Mouse (Mus musculus) c-Kit-positive CD71-positive TER-119-negative erythroid progenitor cells, embryonic 14.5 days (primary cell): Measurements from ENCODE around the gene Rabl2.

Experiments used
- DNase-seq: peaks from one replicate; pipeline ENCODE4 v3.0.0-alpha.2; 2013; ENCODE audit warnings: low read depth

The Rabl2 gene

GRCm38 (mm10) chr15:89591723-89592455, at the start of gene Rabl2:
Gene Rabl2, minus strand, starts transcription at chr15:89591923.
- peak; percentile 70 for DNase-seq

- peak; percentile 43 for DNase-seq
Measured at GRCm38 (mm10) chr15:89623626-89623959, 31.9 kb upstream of the Rabl2 start.

DNA sequence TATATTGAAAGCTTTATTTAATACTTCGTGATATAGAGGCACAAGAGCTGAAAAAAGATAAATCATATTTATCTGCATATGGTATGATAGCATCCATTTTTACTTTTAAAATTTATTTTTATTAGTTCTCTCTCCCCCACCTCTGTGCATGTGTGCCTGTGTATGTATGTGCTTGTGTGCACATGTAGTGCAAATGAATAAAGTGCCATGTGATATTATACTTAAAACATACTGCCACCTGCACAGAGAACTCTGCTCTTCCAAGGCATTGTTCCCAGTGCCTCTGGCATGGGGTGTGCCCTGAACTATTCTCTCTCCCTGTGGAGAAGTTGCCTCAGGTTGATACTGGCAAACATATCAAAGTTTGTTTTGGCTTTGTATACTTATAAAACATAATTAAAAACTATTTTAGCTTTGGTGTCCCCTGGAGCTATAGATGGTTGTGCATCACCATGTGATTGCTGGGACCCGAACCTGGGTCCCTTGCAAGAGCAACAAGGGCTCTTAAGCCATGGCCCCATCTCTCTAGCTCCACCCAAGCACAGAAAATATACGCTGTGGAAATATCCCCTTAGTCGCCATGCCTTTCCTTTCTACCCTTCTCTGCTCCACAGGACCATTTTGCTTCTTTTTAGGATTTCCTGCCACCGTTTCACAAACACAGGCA, 31.4 kb upstream of the Rabl2 start:
- DNase-seq = no peak

GRCm38 (mm10) chr15:89622312-89622958, 30.7 kb upstream of the Rabl2 start:
- DNase-seq = peak; percentile 43

DNA sequence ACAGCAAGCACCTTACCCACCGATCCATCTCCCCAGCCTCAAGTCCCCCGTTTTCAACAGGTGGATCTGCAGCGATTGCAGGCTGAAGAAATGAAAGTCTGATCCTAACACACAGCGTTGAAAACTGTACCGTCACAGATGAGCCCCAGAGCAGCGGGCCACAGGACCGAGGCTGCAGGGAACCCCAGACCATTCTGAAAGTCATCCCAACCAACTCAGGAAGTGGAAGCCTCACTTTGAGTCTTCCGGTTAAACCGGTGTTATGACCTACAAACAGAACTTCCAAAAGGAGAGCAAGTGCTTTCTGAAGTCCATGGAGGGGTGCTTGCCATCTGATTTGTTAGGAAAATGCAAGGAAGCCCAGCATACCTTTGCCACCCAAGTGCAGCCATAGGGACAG, 16.2 kb upstream of the Rabl2 start:
- DNase-seq = no peak

- DNase-seq = no peak
Measured at GRCm38 (mm10) chr15:89607480-89607879, 15.8 kb upstream of the Rabl2 start.

DNA sequence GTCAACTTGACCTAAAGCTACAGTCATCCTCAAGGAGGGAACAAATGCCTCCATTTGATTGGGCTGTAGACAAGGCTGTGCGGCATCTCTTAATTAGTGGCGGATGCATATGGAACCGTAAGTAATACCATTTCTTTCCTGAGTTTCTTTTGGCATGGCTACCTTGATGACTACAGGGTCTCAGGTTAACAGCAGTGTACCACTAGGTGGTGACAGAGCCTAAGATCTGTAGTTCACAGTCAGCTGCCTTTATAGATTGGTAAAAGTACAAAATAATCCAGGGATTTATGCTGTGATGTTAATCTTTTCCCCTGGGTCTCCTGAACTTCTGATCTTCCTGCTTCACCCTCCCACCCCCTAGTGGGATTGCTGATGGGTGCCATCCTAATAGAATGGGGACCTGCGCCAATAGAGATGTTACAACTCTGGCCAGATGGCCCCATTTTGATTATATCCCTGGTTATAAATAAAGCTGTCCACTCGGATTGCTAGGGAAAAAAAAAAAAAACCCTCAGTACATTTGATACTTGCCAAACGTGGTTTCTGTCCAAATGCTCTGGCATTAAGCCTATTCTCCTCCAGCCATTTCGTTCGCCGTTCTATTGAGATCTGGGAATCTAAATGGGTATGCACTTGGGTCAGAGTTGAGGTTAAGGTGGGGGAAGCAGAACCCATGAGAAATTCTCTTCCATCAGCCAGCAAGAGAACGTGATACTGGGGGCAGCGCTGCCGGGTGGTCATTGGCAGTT, 14.3 kb upstream of the Rabl2 start:
- no peak for DNase-seq

DNA sequence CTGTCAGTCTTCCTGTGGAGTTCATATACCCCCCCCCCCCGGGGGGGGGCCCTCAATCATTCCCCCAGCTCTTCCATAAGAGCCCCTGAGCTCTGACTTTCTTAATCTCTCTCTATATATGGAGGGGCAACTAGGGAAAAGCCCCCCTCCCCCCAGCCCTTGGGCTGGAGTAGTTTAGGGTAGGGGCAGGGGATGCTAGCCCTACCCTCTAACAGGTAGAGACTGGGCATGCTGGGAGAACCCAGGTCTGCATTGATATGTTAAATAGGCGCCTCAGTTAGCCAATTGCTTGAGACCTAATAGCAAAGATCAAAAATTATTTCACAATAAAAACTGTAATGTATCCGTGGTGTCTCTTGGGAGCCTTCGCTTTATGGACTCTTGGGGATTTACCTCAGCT, 825 bp upstream of the Rabl2 start:
- no peak for DNase-seq

DNA sequence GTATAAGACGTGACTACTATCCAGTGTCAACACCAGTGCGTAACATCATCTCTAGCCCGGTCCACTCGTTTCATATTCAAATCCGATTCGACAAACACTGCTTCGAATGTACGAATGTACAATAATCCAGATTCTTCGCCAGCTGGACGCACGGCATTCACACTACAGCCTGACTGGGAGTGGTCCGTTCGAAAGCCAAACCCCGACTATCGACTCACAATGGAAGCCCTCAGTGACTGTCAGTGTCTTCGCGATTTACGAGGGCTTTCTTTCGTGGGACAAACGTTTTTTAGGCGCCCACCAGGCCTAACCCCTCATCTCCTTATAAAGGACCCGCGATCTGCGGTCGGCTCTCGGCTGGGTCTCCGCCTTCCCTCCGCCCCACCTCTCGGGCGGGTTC, 406 bp downstream of the Rabl2 start:
- DNase-seq = peak; percentile 8

- no peak for DNase-seq
Measured at GRCm38 (mm10) chr15:89589146-89589545, 2.6 kb downstream of the Rabl2 start.

DNA sequence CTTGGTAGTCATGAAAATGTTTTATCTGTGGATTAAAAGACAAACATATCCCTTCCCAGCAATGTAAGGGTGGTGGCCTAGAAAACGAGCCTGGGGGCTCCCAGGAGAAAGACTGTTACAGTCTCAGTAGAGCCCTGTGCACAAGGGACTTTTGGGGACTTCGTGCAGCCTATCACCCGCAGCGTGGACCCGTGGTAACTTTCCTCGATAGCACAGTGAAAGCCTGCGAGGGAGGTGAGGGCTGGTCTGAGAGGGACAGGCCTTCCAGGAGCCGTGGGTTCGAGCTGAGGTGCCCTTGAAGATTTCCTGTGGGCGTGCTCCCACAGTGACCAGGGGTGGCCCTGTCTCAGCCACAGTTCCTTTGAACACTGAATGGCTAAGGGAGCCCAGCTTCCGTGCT, 6.1 kb downstream of the Rabl2 start:
- no peak for DNase-seq

- DNase-seq = no peak
Measured at GRCm38 (mm10) chr15:89585101-89585500, 6.6 kb downstream of the Rabl2 start.

DNA sequence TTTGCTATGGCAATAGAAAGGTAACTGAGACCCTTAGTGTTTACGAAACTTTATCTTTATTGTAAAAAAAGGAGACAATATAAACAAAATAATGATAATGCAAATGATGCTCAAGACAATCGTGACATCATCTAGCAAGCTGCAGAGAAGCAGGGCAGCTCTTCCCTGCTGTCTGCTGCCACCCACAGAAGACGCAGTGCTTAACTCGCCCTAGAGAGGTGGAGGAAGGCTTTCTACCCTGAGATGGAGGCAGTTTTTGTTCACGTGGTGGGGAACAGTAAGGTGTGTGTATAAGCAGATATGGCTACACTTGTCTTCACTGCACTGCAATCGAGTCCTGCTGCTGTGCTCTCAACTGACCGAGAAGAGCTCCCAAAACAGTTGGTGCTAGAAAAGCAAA, 9.2 kb downstream of the Rabl2 start:
- no peak for DNase-seq

- no peak for DNase-seq
Measured at GRCm38 (mm10) chr15:89572147-89572546, 19.6 kb downstream of the Rabl2 start.

DNA sequence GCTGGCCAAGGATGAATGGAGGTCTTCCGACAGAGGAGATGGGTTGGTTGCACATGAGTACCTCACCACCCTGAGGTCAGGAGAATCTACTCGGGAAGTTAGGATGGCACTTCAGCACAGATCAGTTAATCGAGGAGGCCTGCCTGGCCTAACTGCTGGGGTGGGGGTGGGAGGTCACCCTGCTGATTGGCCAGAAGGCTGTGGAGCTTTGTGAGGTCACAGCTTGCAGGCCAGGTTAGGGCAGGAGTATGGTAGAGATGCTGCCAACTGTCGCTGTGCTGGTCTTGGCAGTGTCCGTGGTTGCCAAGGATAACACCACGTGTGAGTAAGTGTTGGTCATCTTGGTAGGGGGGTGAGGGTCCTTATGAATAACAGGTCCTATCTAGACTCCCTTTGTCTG, 23.6 kb downstream of the Rabl2 start, which contains the start of gene Acr:
Acr (plus strand) TSS at position 213 of the 400 bp plus-strand sequence.
- DNase-seq = no peak

- DNase-seq = no peak
Measured at GRCm38 (mm10) chr15:89559202-89559731, 32.5 kb downstream of the Rabl2 start.

GRCm38 (mm10) chr15:89557996-89558390, 33.7 kb downstream of the Rabl2 start:
- DNase-seq = no peak

DNA sequence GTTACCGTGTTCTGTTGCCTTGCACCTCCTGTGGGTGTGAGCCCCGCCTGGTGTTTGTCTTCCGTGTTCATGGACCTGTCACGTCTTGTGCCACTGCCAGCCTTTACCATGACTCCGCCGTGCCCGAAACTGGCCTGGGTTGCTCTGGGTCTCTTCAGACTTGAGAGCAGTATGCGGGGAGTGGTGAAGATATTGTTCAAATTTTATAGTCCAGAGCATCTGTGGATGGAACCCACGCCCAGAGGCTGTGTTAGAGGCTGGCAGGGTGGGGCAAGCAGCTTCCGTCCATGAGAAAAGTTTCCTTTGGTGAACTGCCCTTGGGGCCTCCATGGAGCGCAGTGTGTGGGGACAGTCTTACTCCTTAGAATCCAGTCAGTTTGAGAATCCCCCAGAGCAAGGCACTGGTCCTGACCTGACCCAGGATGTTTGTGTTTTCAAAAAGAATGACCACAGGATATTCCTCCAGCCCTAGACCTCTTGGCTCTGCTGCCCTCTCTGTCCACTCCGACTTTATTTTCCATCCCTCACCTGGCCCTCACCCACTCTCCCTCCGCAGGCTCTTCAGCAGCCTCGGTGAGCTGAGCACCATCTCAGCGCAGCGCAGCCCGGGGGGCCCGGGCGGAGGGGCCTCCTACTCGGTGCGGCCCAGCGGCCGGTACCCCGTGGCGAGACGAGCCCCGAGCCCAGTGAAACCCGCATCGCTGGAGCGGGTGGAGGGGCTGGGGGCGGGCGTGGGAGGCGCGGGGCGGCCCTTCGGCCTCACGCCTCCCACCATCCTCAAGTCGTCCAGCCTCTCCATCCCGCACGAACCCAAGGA, 34.3 kb downstream of the Rabl2 start:
- DNase-seq = no peak

DNA sequence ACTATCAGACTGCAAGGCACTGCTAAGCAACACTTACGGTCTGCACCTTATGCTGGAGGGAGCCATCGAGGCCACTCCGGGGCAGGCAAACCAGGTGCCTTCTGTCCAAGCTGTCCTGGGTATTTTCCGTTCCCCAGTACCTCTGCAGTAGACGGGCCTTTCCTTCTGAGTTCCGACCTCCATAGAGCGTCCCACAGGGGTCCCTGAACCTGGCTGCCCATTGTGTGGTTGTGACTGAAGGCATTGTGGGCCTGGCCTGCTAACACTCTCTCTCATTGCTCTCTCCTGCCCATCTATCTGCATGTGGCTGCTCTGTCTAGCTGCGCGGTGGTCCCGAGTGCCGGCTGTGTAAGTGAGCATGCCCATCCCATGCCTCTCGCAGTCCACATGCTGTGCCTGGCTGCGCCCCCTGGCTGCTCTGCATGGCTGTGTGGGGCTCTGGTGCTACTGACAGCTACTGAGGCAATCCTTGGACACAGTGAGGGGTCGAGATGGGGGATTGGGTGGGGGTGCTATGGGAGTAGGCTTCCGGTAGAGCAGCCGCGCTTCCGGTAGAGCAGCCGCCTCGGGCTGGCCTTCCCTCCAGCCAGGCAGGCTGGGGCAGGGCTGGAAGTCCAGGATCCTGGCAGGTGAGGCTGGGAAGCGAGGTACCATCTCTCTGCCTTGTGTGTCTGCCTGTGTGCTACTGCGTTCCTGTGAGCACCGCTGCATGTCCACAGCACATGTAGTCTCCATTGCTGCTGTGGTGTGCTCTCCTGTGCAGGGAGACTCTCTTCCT, 35.1 kb downstream of the Rabl2 start:
- no peak for DNase-seq

GRCm38 (mm10) chr15:89555591-89555990, 36.1 kb downstream of the Rabl2 start:
- DNase-seq = no peak

DNA sequence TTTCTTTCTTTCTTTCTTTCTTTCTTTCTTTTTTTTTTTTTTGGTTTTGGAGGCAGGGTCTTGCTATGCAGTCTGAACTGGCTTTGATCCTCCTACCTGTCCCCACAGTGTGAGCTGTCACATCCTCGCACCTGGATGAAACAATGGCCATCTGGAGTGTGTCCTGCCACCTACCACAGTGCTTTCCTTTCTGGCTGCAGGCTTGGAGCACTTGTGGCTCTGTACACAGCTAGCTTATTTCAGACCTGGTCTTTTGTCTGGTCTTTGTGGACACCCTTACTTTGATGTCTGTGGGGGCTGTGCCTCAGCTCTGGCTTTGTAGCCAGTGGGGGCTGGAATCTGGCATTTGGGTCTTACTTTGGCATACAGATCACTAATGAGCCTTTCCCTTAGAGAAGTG, 40.0 kb downstream of the Rabl2 start:
- no peak for DNase-seq
